Mouse (Mus musculus): ENCODE measurements around the gene Gm884. TPM values are rescaled to one million over a fixed set of nuclear protein-coding genes. Genes with fewer than 3 reads are reported as not detected.

Gm884 gene
- total RNA-seq (2014; rRNA removed) (0.16 TPM in 1 of 2 replicates, not detected in the other), polyA plus RNA-seq (2015; fragmentation: Nextera tagmentation; extraction: Ambion mirVana) (not detected in 2 replicates)

DNA sequence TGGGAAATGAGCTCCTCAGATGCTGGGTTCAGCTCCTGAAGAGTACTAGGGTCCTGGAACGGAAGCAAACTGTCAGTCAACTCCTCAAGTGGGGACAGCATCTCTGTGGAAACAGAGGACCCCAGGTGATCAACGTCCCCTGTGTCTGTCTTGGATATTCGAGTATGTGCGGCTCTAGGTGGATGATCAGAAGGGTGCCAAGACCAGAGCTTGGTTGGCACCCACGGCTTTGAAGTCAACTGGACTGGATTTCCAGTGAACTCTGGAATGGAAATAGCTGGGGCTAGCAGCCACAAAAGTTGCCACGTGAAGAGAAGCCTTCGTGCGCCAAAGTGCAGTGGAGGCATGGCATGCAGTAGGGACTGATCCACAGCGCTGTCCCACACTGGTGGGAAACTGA, at the start of gene Gm884:
TSS of gene Gm884 (minus strand) at position 101 of the 400 bp plus-strand sequence.
- Histone ChIP-seq H3K36me3 (ENCODE audit: insufficient read depth, low read length) (no peaks in the 10 kb centered on the region), H3K9ac (replicated peaks; ENCODE audit: low read length, poor library complexity, severe bottlenecking) (no peak within 1 kb of the TSS), H3K27ac (ENCODE audit: low read depth, low read length) (no peak within 1 kb of the TSS), H3K9me3 (ENCODE audit: low read length) (no peaks in the 10 kb centered on the region), H3K4me2 (ENCODE audit: low read depth, low read length, poor library complexity, severe bottlenecking) (no peak within 1 kb of the TSS), H3K4me3 (ENCODE audit: low read depth, low read length) (no peak within 1 kb of the TSS), H3K4me1 (ENCODE audit: insufficient read depth, low read length) (no peaks in the 10 kb centered on the region), H3K27me3 (ENCODE audit: insufficient read depth, low read length) (no peaks in the 10 kb centered on the region)
- no peak for DNase-seq (ENCODE audit: low spot score)
- 86% methylated on average over 9 of the region's 9 CpGs for WGBS
- TF ChIP-seq CTCF (IDR thresholded peaks at IDR 0.05) = no peak
- ATAC-seq (ENCODE audit: low FRiP score) = no peak

DNA sequence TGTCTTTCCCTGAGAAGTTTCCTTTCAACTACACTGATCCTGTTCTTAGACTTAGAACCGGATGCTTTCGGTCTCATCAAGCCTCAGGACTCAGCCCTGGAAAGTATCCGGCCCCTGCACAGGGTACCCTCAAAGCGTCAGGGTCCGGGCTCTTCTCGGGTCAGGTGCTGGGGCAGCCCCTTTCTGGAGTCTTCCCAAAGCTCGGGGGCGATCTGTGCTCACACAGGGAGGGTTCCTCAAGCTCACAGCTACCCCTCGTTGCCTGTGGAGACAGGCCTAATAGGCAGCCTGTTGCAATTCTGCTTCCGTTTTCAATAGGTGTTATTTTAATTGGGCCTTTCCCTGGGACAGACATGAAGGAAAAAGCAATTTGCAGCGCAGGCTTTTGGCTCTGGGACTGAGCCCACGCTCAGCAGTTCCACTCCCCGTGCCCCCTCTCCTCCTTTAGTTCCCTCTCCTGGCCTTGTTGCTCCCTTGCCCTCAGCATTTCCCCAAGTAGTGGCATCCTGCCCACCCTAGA, 46.0 kb upstream of the Gm884 start:
- Histone ChIP-seq H3K9ac (replicated peaks; ENCODE audit: low read length, poor library complexity, severe bottlenecking) (no peak overlapping the region), H3K4me2 (ENCODE audit: low read depth, low read length, poor library complexity, severe bottlenecking) (no peak overlapping the region), H3K4me1 (ENCODE audit: insufficient read depth, low read length) (peaks cover 18% of the 10 kb centered on the region), H3K4me3 (ENCODE audit: low read depth, low read length) (no peak overlapping the region), H3K9me3 (ENCODE audit: low read length) (no peaks in the 10 kb centered on the region), H3K27ac (ENCODE audit: low read depth, low read length) (no peak overlapping the region), H3K36me3 (ENCODE audit: insufficient read depth, low read length) (no peaks in the 10 kb centered on the region), H3K27me3 (ENCODE audit: insufficient read depth, low read length) (no peaks in the 10 kb centered on the region)
- WGBS = 25% methylated on average over 13 of the region's 13 CpGs
- no peak for TF ChIP-seq CTCF (IDR thresholded peaks at IDR 0.05)
- ATAC-seq (ENCODE audit: low FRiP score) (peak; percentile 49), DNase-seq (ENCODE audit: low spot score) (peak; percentile 28)

DNA sequence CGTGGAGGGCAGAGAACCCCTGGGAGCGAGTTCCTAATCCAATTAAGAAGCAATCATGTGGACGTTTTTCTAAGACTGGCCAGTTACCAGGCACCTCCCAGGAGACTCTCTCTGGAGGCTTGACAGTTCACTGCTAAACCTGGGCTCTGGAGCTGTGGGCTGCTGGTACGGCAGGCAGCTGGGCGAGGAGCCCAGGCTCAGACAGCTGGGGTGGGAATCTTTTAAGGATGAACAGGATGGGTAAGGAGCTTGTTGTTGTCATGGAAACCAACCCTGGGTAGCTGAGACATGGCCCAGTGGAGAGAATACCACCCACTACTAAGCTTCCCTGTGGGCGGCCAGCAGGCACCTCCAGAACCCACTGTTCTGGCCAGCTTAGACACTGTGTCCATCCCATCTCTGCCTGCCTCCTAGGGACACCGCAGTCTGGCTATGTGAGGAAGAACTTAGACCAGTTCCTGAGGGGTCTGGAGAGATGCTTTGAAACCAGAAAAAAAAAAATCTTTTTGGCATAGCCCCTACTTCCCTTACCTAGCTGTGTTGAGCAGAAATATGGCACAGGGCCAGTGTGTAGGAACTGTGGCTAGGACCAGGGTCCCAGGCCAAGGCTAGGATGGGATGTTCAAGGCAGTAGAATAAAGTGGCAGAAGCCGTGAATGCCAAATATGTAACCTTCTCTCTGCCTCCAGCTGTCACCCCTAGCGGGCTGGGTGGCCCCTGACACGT, 45.4 kb upstream of the Gm884 start:
- 13% methylated on average over 10 of the region's 10 CpGs for WGBS
- Histone ChIP-seq H3K27ac (ENCODE audit: low read depth, low read length) (no peak overlapping the region), H3K4me2 (ENCODE audit: low read depth, low read length, poor library complexity, severe bottlenecking) (peak overlapping the region; percentile 18; the same call in 1 of the 2 replicates), H3K4me1 (ENCODE audit: insufficient read depth, low read length) (peaks cover 18% of the 10 kb centered on the region), H3K4me3 (ENCODE audit: low read depth, low read length) (no peak overlapping the region), H3K9me3 (ENCODE audit: low read length) (no peaks in the 10 kb centered on the region), H3K9ac (replicated peaks; ENCODE audit: low read length, poor library complexity, severe bottlenecking) (0 out of 2 replicates have a peak overlapping the region, but pooled peaks have one; percentile 13), H3K36me3 (ENCODE audit: insufficient read depth, low read length) (no peaks in the 10 kb centered on the region), H3K27me3 (ENCODE audit: insufficient read depth, low read length) (no peaks in the 10 kb centered on the region)
- ATAC-seq (ENCODE audit: low FRiP score) = peak; percentile 58
- no peak for TF ChIP-seq CTCF (IDR thresholded peaks at IDR 0.05)
- DNase-seq (ENCODE audit: low spot score) = peak; percentile 89

DNA sequence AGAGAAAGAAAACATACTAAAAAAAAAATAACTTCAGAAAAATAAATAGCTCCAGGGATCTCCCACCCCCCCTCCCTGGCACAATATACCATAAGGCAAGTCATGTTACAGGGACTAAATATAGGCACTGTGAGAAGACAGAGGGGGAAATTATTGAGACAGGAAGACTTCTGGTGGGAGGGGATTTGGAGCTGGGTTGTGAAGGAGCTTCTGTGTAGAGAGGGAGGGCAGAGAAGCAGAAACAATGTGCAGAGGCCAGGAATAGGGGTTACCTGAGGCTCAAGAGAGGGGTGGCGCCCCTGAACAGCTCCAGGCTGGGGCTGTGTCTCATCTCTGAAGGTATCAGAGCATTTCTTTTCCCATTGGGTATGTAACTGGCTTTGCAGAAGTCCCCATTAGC, 44.8 kb upstream of the Gm884 start:
- Histone ChIP-seq H3K4me1 (ENCODE audit: insufficient read depth, low read length) (peaks cover 18% of the 10 kb centered on the region), H3K4me3 (ENCODE audit: low read depth, low read length) (no peak overlapping the region), H3K27ac (ENCODE audit: low read depth, low read length) (no peak overlapping the region), H3K36me3 (ENCODE audit: insufficient read depth, low read length) (no peaks in the 10 kb centered on the region), H3K9ac (replicated peaks; ENCODE audit: low read length, poor library complexity, severe bottlenecking) (0 out of 2 replicates have a peak overlapping the region, but pooled peaks have one; percentile 13), H3K4me2 (ENCODE audit: low read depth, low read length, poor library complexity, severe bottlenecking) (peak overlapping the region; percentile 18; the same call in 1 of the 2 replicates), H3K27me3 (ENCODE audit: insufficient read depth, low read length) (no peaks in the 10 kb centered on the region), H3K9me3 (ENCODE audit: low read length) (no peaks in the 10 kb centered on the region)
- DNase-seq (ENCODE audit: low spot score) (no peak), ATAC-seq (ENCODE audit: low FRiP score) (0 out of 2 replicates have a peak, but pooled peaks have one; percentile 13)
- no peak for TF ChIP-seq CTCF (IDR thresholded peaks at IDR 0.05)
- WGBS = 30% methylated on average over 1 of the region's 1 CpGs

DNA sequence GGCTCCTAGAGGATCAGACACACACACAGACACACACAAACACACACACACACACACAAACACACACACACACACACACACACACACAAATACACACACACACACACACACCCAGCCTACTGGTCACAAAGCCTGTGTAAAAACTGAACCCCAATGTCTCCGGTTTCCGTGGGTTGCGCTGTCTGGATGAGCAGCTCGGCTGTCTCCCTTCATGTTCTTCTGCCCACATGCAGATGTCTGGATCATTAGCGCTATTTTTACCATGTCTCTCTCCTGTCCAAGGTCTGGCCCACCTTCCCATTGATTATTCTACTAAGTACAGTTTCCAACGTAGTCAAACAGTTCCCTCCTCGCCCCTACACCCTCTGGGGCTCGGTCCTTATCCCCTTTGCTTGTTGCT, 42.2 kb upstream of the Gm884 start:
- no peak for TF ChIP-seq CTCF (IDR thresholded peaks at IDR 0.05)
- no peak for ATAC-seq (ENCODE audit: low FRiP score)
- no peak for DNase-seq (ENCODE audit: low spot score)
- Histone ChIP-seq H3K4me1 (ENCODE audit: insufficient read depth, low read length) (peaks cover 20% of the 10 kb centered on the region), H3K36me3 (ENCODE audit: insufficient read depth, low read length) (no peaks in the 10 kb centered on the region), H3K4me3 (ENCODE audit: low read depth, low read length) (no peak overlapping the region), H3K27me3 (ENCODE audit: insufficient read depth, low read length) (no peaks in the 10 kb centered on the region), H3K9ac (replicated peaks; ENCODE audit: low read length, poor library complexity, severe bottlenecking) (no peak overlapping the region), H3K27ac (ENCODE audit: low read depth, low read length) (no peak overlapping the region), H3K4me2 (ENCODE audit: low read depth, low read length, poor library complexity, severe bottlenecking) (no peak overlapping the region), H3K9me3 (ENCODE audit: low read length) (no peaks in the 10 kb centered on the region)
- WGBS = 84% methylated on average over 7 of the region's 8 CpGs

DNA sequence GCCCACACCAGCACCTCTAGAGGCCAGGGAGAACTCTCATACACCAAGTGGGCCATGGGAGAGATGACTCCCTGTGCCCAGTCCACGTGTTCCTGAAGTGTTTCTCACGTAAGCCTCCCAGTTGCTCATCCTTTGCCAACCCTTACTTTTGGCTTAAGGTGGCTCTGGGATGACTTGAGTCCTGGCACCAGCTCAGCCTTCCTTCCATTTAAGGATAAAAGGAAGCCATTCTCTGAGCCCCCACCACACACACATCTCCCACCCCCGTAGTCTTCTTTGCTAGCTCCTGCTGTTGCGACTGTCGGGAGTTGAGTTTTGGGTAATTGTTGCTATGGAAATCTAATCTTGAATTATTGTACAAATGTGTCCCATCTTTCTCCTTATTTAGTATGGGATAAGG, 41.6 kb upstream of the Gm884 start:
- Histone ChIP-seq H3K36me3 (ENCODE audit: insufficient read depth, low read length) (no peaks in the 10 kb centered on the region), H3K4me1 (ENCODE audit: insufficient read depth, low read length) (peaks cover 20% of the 10 kb centered on the region), H3K4me2 (ENCODE audit: low read depth, low read length, poor library complexity, severe bottlenecking) (no peak overlapping the region), H3K4me3 (ENCODE audit: low read depth, low read length) (no peak overlapping the region), H3K9ac (replicated peaks; ENCODE audit: low read length, poor library complexity, severe bottlenecking) (no peak overlapping the region), H3K27ac (ENCODE audit: low read depth, low read length) (no peak overlapping the region), H3K9me3 (ENCODE audit: low read length) (no peaks in the 10 kb centered on the region), H3K27me3 (ENCODE audit: insufficient read depth, low read length) (no peaks in the 10 kb centered on the region)
- 62% methylated on average over 5 of the region's 5 CpGs for WGBS
- no peak for TF ChIP-seq CTCF (IDR thresholded peaks at IDR 0.05)
- ATAC-seq (ENCODE audit: low FRiP score) (no peak), DNase-seq (ENCODE audit: low spot score) (no peak)
